Mouse (Mus musculus): Measurements from ENCODE around the gene Mylk2. TPM values are rescaled to one million over a fixed set of nuclear protein-coding genes. Genes with fewer than 3 reads are reported as not detected.

Mylk2 gene
- total and polyA plus RNA-seq, 2 experiments from 2014 or later = 0.16 TPM; not detected in 1

DNA sequence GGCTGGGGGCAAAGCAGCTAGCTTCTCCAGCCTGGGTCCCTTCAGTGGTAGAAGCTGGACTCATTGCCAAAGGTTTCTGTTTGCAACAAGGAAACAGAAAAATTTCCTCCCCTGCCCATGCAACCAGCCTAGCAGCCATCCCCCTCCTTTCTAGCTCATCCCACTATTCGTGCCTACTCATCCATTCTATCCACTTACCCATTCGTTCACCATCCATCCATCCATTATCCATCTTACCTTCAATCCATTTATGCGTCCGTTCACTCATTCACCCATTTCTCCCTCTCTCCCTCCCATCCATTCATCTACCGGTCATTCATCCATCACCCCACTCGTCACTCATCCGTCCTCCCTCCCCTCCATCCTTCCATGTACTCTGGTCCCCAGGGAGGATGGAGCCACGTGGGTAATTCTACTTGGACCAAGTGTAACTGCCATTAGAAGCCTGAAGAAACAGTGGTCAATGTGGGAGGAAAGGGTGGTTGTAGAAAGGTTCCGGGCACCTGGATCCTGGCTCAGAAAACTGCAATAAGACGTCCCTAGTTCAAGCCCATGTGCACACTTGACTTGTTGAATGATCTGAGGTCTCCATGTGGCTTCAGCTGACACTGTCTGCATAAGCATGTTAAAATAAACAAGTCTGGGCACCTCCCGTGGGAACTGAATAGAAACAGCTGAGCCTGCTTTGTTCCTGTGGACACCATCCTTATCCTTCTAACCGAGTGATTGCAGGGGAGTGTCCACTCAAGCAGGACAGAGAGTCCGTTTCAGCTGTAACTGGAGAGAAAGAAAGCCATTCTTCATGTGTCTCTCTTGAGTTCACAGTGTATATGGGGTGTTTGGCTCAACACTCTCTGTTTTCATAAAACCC, 40.9 kb downstream of the Mylk2 start:
- Histone ChIP-seq H3K4me1 (ENCODE audit: control insufficient read depth, insufficient read depth) (0 out of 2 replicates have a peak, but pooled peaks cover 8% of the 10 kb centered on the region), H3K4me2 (ENCODE audit: low read depth, low read length) (peak overlapping the region; percentile 99), H3K4me3 (ENCODE audit: low read depth, low read length) (peak overlapping the region; percentile 61), H3K27me3 (ENCODE audit: control insufficient read depth, insufficient read depth, low read length) (peaks cover 77% of the 10 kb centered on the region), H3K9me3 (replicated peaks; ENCODE audit: control insufficient read depth, low read length) (no peaks in the 10 kb centered on the region), H3K27ac (ENCODE audit: low read depth) (no peak overlapping the region), H3K9ac (replicated peaks; ENCODE audit: low read depth, low read length) (peak overlapping the region; percentile 52; the same call in 1 of the 2 replicates), H3K36me3 (replicated peaks; ENCODE audit: control insufficient read depth, insufficient read depth, low read length) (no peaks in the 10 kb centered on the region)
- no peak for ATAC-seq (ENCODE audit: insufficient read depth, low read depth)
- DNase-seq (ENCODE audit: low spot score) = no peak
- TF ChIP-seq EP300 (IDR thresholded peaks at IDR 0.05; ENCODE audit: low read depth) (no peak), CTCF (IDR thresholded peaks at IDR 0.05; ENCODE audit: low read depth) (no peak)
- WGBS = 20% methylated on average over 13 of the region's 13 CpGs

DNA sequence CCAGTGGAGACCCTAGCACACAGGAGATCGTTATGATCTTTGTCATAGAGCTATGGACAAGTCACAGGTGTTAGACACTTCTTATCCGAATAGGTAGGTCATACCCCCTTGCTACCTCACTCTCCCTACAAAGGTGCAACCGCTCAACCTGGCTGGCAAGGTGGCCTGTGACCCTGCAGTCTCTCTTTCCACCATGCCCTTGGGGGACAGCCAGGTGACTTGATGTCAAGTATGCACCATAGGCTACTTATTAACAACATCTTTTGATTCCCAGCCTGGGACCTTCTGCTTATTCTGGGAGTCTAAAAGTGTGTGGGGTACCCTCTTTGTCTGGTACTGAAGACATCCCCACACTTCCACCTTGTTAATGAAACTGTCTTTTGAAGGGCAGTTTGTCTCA, 47.0 kb downstream of the Mylk2 start:
- Histone ChIP-seq H3K27me3 (ENCODE audit: control insufficient read depth, insufficient read depth, low read length) (peaks cover 29% of the 10 kb centered on the region), H3K36me3 (replicated peaks; ENCODE audit: control insufficient read depth, insufficient read depth, low read length) (no peaks in the 10 kb centered on the region), H3K4me1 (ENCODE audit: control insufficient read depth, insufficient read depth) (no peaks in the 10 kb centered on the region), H3K27ac (ENCODE audit: low read depth) (no peak overlapping the region), H3K4me3 (ENCODE audit: low read depth, low read length) (no peak overlapping the region), H3K4me2 (ENCODE audit: low read depth, low read length) (no peak overlapping the region), H3K9me3 (replicated peaks; ENCODE audit: control insufficient read depth, low read length) (no peaks in the 10 kb centered on the region), H3K9ac (replicated peaks; ENCODE audit: low read depth, low read length) (no peak overlapping the region)
- TF ChIP-seq CTCF (IDR thresholded peaks at IDR 0.05; ENCODE audit: low read depth) (no peak), EP300 (IDR thresholded peaks at IDR 0.05; ENCODE audit: low read depth) (no peak)
- no peak for DNase-seq (ENCODE audit: low spot score)
- ATAC-seq (ENCODE audit: insufficient read depth, low read depth) = no peak
- WGBS = 52% methylated on average over 3 of the region's 3 CpGs

DNA sequence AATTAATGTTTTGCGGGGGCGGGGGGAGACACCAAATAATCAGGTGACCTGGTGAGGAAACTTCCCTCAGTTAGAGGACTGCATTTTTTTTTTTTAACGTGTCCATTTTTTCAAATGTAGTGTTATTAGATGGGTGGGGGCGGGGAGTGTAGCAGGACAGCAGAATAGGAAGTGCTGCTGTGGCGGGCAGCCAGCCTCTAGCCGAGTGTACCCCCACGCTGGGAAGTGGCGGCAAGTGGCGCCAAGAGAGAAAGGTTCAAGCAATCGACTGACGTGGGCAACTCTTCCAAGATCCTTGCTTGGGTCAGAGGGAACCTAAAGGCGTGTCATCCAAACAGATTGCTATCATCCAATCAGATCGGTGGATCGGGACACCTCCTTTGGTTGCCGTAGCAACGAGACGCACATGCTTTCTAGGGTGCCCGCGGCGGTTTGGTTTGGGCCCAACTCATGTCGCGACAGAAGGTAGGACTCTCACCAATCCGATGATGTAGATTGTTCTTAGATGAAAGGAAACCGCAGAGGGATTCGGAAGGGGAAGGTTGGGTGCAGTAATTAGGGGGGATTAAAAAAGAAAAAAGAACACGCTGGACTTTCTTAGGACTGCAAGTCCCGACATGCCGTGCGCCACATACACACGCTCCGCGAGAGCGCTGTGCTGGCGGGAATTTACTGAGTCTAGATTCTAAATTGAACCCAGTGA, 51.1 kb downstream of the Mylk2 start, which contains the start of gene Ttll9:
TSS of gene Ttll9 (plus strand) at position 395 of the 703 bp plus-strand sequence.
- Histone ChIP-seq H3K27ac (ENCODE audit: low read depth) (no peak within 1 kb of the TSS), H3K36me3 (replicated peaks; ENCODE audit: control insufficient read depth, insufficient read depth, low read length) (no peaks in the 10 kb centered on the region), H3K27me3 (ENCODE audit: control insufficient read depth, insufficient read depth, low read length) (peaks cover 7% of the 10 kb centered on the region; the same call in 1 of the 2 replicates), H3K9me3 (replicated peaks; ENCODE audit: control insufficient read depth, low read length) (no peaks in the 10 kb centered on the region), H3K4me1 (ENCODE audit: control insufficient read depth, insufficient read depth) (no peaks in the 10 kb centered on the region), H3K9ac (replicated peaks; ENCODE audit: low read depth, low read length) (0 out of 2 replicates have a peak within 1 kb of the TSS, but pooled peaks have one; percentile 16), H3K4me3 (ENCODE audit: low read depth, low read length) (peak within 1 kb of the TSS; percentile 51), H3K4me2 (ENCODE audit: low read depth, low read length) (peak within 1 kb of the TSS; percentile 61)
- WGBS = 2% methylated on average over 34 of the region's 34 CpGs
- TF ChIP-seq CTCF (IDR thresholded peaks at IDR 0.05; ENCODE audit: low read depth) (no peak), EP300 (IDR thresholded peaks at IDR 0.05; ENCODE audit: low read depth) (no peak)
- peak; percentile 45 for DNase-seq (ENCODE audit: low spot score)
- peak; percentile 75 for ATAC-seq (ENCODE audit: insufficient read depth, low read depth)

DNA sequence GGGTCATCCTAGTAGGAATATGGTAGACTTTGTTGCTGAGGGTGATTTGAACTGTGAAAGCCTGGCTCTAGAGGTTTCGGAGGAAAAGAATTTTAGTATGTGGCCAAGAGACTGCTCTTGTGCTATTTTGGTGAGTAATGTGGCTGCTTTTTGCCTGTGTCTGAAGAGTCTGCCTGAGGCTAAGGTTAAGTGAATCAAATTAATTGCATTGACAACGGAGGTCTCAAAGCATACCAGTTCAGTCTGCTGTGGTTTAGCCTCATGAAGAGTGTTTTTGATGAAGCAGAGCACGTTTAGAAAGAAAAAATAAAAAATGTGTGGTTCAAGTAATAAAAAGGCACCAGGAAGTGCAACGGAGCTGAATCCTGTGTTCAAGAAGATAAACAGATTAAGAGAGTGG, 54.4 kb downstream of the Mylk2 start:
- 66% methylated on average over 4 of the region's 4 CpGs for WGBS
- no peaks in the 10 kb centered on the region for H3K9me3 ChIP-seq (replicated peaks; ENCODE audit: control insufficient read depth, low read length)
- H3K36me3 ChIP-seq (replicated peaks; ENCODE audit: control insufficient read depth, insufficient read depth, low read length) = no peaks in the 10 kb centered on the region
- no peak overlapping the region for H3K27ac ChIP-seq (ENCODE audit: low read depth)
- DNase-seq (ENCODE audit: low spot score) (no peak), ATAC-seq (ENCODE audit: insufficient read depth, low read depth) (no peak)
- no peaks in the 10 kb centered on the region for H3K4me1 ChIP-seq (ENCODE audit: control insufficient read depth, insufficient read depth)
- TF ChIP-seq EP300 (IDR thresholded peaks at IDR 0.05; ENCODE audit: low read depth) = no peak
- TF ChIP-seq CTCF (IDR thresholded peaks at IDR 0.05; ENCODE audit: low read depth) = no peak
- no peaks in the 10 kb centered on the region for H3K27me3 ChIP-seq (ENCODE audit: control insufficient read depth, insufficient read depth, low read length)
- no peak overlapping the region for H3K9ac ChIP-seq (replicated peaks; ENCODE audit: low read depth, low read length)
- no peak overlapping the region for H3K4me3 ChIP-seq (ENCODE audit: low read depth, low read length)
- H3K4me2 ChIP-seq (ENCODE audit: low read depth, low read length) = no peak overlapping the region

Small RNA genes lying within 50 kb of the gene (microRNA-seq; reads per million reads assigned to microRNA genes)
- 3.2 reads per million, percentile 15 among the genes with 10 or more reads in this experiment for gene Mir5622

Other genes starting within 250 kb of the Mylk2 start
- 68.6 and 72.9 TPM in 2 replicates for gene H13, start 241.9 kb upstream of the Mylk2 start, total RNA-seq (2014; rRNA removed; ENCODE audit: low replicate concordance)
- 53.4 and 55.0 TPM in 2 replicates for gene H13, start 241.9 kb upstream of the Mylk2 start, polyA plus RNA-seq (2015; fragmentation: Nextera tagmentation; extraction: Ambion mirVana)
- gene Mcts2, start 224.3 kb upstream of the Mylk2 start, total RNA-seq (2014; rRNA removed; ENCODE audit: low replicate concordance) = 6.5 and 11.7 TPM in 2 replicates
- 30.9 and 31.6 TPM in 2 replicates for gene Mcts2, start 224.3 kb upstream of the Mylk2 start, polyA plus RNA-seq (2015; fragmentation: Nextera tagmentation; extraction: Ambion mirVana)
- 146 and 188 TPM in 2 replicates for gene Id1, start 175.1 kb upstream of the Mylk2 start, total RNA-seq (2014; rRNA removed; ENCODE audit: low replicate concordance)
- 46.7 and 59.3 TPM in 2 replicates for gene Id1, start 175.1 kb upstream of the Mylk2 start, polyA plus RNA-seq (2015; fragmentation: Nextera tagmentation; extraction: Ambion mirVana)
- gene Cox4i2, start 157.2 kb upstream of the Mylk2 start, total RNA-seq (2014; rRNA removed; ENCODE audit: low replicate concordance) = 13.4 and 29.9 TPM in 2 replicates
- 17.0 and 21.4 TPM in 2 replicates for gene Cox4i2, start 157.2 kb upstream of the Mylk2 start, polyA plus RNA-seq (2015; fragmentation: Nextera tagmentation; extraction: Ambion mirVana)
- 60.9 and 75.6 TPM in 2 replicates for gene Bcl2l1, start 79.6 kb upstream of the Mylk2 start, total RNA-seq (2014; rRNA removed; ENCODE audit: low replicate concordance)
- 34.5 and 35.0 TPM in 2 replicates for gene Bcl2l1, start 79.6 kb upstream of the Mylk2 start, polyA plus RNA-seq (2015; fragmentation: Nextera tagmentation; extraction: Ambion mirVana)
- gene Tpx2, start 63.4 kb upstream of the Mylk2 start, total RNA-seq (2014; rRNA removed; ENCODE audit: low replicate concordance) = 8.1 and 13.6 TPM in 2 replicates
- 15.0 and 15.1 TPM in 2 replicates for gene Tpx2, start 63.4 kb upstream of the Mylk2 start, polyA plus RNA-seq (2015; fragmentation: Nextera tagmentation; extraction: Ambion mirVana)
- 4.5 and 8.6 TPM in 2 replicates for gene Foxs1, start 21.9 kb downstream of the Mylk2 start, total RNA-seq (2014; rRNA removed; ENCODE audit: low replicate concordance)
- 8.2 and 8.4 TPM in 2 replicates for gene Foxs1, start 21.9 kb downstream of the Mylk2 start, polyA plus RNA-seq (2015; fragmentation: Nextera tagmentation; extraction: Ambion mirVana)
- gene Dusp15, start 40.3 kb downstream of the Mylk2 start, total RNA-seq (2014; rRNA removed; ENCODE audit: low replicate concordance) = 0.12 TPM in 1 of 2 replicates, not detected in the other
- not detected in 2 replicates for gene Dusp15, start 40.3 kb downstream of the Mylk2 start, polyA plus RNA-seq (2015; fragmentation: Nextera tagmentation; extraction: Ambion mirVana)
- 0.89 TPM in 1 of 2 replicates, not detected in the other for gene Ttll9, start 51.1 kb downstream of the Mylk2 start, total RNA-seq (2014; rRNA removed; ENCODE audit: low replicate concordance)
- 0.05 and 0.14 TPM in 2 replicates for gene Ttll9, start 51.1 kb downstream of the Mylk2 start, polyA plus RNA-seq (2015; fragmentation: Nextera tagmentation; extraction: Ambion mirVana)
- 24.1 and 71.8 TPM in 2 replicates for gene Pdrg1, start 104.1 kb downstream of the Mylk2 start, total RNA-seq (2014; rRNA removed; ENCODE audit: low replicate concordance)
- 120 and 129 TPM in 2 replicates for gene Pdrg1, start 104.1 kb downstream of the Mylk2 start, polyA plus RNA-seq (2015; fragmentation: Nextera tagmentation; extraction: Ambion mirVana)
- gene Xkr7, start 120.5 kb downstream of the Mylk2 start, total RNA-seq (2014; rRNA removed; ENCODE audit: low replicate concordance) = not detected in 2 replicates
- gene Xkr7, start 120.5 kb downstream of the Mylk2 start, polyA plus RNA-seq (2015; fragmentation: Nextera tagmentation; extraction: Ambion mirVana) = not detected in 2 replicates
- gene Ccm2l, start 154.6 kb downstream of the Mylk2 start, total RNA-seq (2014; rRNA removed; ENCODE audit: low replicate concordance) = 21.0 and 32.4 TPM in 2 replicates
- 3.5 and 4.3 TPM in 2 replicates for gene Ccm2l, start 154.6 kb downstream of the Mylk2 start, polyA plus RNA-seq (2015; fragmentation: Nextera tagmentation; extraction: Ambion mirVana)
- gene Hck, start 197.1 kb downstream of the Mylk2 start, total RNA-seq (2014; rRNA removed; ENCODE audit: low replicate concordance) = 3.8 and 6.4 TPM in 2 replicates
- gene Hck, start 197.1 kb downstream of the Mylk2 start, polyA plus RNA-seq (2015; fragmentation: Nextera tagmentation; extraction: Ambion mirVana) = 1.5 and 1.7 TPM in 2 replicates
- gene Tm9sf4, start 250.0 kb downstream of the Mylk2 start, total RNA-seq (2014; rRNA removed; ENCODE audit: low replicate concordance) = 35.7 and 37.8 TPM in 2 replicates
- 38.2 and 38.8 TPM in 2 replicates for gene Tm9sf4, start 250.0 kb downstream of the Mylk2 start, polyA plus RNA-seq (2015; fragmentation: Nextera tagmentation; extraction: Ambion mirVana)